In genomic region chr12:81244954-81245353, GRCm38 (mm10) we compare ENCODE assay signal across 12 mouse cellular contexts.
A peak's percentile ranks its signal among the peaks of the same experiment; 100 is the strongest.
DNase-seq lines count a peak whose midpoint lies in the region; TF ChIP-seq lines count a peak whose summit lies in the region.
"Had no signal": no experiment of that assay in that cellular context is flagged by ENCODE, and none has a peak within 500 bp of the region (broad histone marks: within the 10 kb centered on the region; RNA-seq: fewer than 3 reads in every experiment).

No protein-coding gene starts in this region.

- peak; percentile 22 for DNase-seq in layer of hippocampus, adult 9-11 months
- no peak for DNase-seq in layer of hippocampus, postnatal 10 days (ENCODE audit: low spot score in 2 of 2)
- peak; percentile 77 for DNase-seq in brain, adult 2 months (ENCODE audit: low read depth, low spot score)
- peak; percentile 81 for DNase-seq in gastrocnemius, adult 2 months
- peak; percentile 3 for DNase-seq in lung, postnatal 36 days
- DNase-seq in ovary, postnatal 10 days (ENCODE audit: low spot score): no peak
- no peak for DNase-seq in thymus, adult 18-20 months

- no peak for TF ChIP-seq CTCF in gastrocnemius, adult 2 months (IDR thresholded peaks at IDR 0.05)

- H3K4me3 ChIP-seq in gastrocnemius, adult 2 months: peak overlapping the region; percentile 40
- H3K4me3 ChIP-seq: embryonic facial prominence, embryonic 13.5 days; forebrain, embryonic 12.5 days; neural tube, embryonic 15.5 days; stomach, embryonic 15.5 days had no signal

- peak overlapping the region; percentile 90 for H3K27ac ChIP-seq in gastrocnemius, adult 2 months
- H3K27ac ChIP-seq: embryonic facial prominence, embryonic 13.5 days; forebrain, embryonic 12.5 days; kidney, postnatal 0 days; stomach, embryonic 15.5 days had no signal

- intact Hi-C loops in gastrocnemius, adult 2 months (cut with DNase I): loop anchor here (2.0 kb wide), 1 partner anchor 88 kb away; the partner anchor contains the start of gene Slc8a3

Comparison
In these comparisons a context has a peak if more than half of its experiments do, and no peak if none do; other contexts are left out.
1. DNase-seq: peak in layer of hippocampus, adult 9-11 months (single experiment), brain, adult 2 months (single experiment), gastrocnemius, adult 2 months (single experiment) and lung, postnatal 36 days (single experiment); none in layer of hippocampus, postnatal 10 days (0 of 2), ovary, postnatal 10 days (single experiment) and thymus, adult 18-20 months (0 of 2).